Mouse (Mus musculus): ENCODE data around the gene Apopt1.
"Not testable (repeated sequence)": the region's sequence is repeated elsewhere in the genome, so short reads cannot be mapped to it uniquely, and the experiment has no call there.

The Apopt1 gene

DNA sequence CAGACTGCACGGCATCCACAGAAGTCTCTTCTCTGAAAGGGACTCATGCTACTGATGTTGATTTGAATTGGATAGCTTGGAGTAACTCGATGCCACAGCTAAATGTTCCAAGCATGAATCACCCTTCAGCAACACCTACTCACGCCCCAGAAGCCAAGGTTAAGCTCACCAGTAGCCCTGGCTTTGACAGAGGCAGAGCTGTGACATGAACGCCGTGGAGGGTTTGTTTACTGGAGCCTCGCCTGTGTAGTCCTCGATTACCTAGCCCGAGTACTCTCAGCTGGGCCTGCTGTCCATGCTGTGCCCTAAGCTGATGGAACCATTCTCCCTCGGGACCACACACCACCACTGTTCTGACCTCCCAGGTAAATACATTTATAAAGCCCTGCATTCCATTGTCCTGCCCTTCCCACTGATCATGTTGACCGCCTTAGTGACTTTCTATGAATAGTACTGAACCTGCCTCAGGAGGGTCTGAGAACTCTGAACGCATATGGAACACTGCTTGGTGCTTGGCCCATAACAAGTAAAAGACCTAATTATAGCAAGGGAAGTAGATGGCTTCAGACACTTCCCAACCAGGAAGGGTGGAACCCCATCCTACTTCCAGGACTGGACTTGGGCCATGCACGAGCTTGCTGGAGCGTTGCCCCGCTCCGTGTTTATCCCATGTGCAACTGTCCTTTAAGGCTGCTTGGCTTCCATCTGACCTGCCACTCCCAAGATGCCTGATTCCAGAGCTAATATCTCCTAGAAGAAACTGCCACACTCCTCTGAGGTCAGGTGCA is 7.7 kb upstream of the Apopt1 start:
- no peak for DNase-seq (ENCODE audit: low read depth, low spot score)

GRCm38 (mm10) chr12:111708181-111708580 is 4.9 kb upstream of the Apopt1 start:
- DNase-seq (ENCODE audit: low read depth, low spot score) = no peak

DNA sequence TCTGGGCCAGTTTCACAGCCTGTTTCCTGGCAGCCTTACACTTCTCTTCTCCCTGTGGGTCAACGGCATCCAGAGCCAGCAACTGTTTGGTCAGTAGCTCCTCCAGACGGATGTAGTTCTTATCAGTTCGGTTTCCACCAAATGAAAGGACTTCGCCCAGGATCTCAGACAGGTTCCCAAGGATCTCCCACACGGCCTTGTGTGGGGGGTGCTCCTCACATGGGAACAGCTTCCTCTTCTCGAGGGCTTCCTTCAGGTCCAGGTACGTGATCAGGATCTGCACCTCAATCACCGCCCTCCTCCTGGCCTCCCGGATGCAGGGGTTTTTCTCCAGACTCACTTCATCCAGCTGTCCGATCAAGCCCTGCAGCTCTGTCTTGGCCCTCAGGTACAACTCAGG is 3.0 kb upstream of the Apopt1 start:
- no peak for DNase-seq (ENCODE audit: low read depth, low spot score)

- no peak for DNase-seq (ENCODE audit: low read depth, low spot score)
These were observed 585 bp upstream of the Apopt1 start for GRCm38 (mm10) chr12:111712476-111712875.

DNA sequence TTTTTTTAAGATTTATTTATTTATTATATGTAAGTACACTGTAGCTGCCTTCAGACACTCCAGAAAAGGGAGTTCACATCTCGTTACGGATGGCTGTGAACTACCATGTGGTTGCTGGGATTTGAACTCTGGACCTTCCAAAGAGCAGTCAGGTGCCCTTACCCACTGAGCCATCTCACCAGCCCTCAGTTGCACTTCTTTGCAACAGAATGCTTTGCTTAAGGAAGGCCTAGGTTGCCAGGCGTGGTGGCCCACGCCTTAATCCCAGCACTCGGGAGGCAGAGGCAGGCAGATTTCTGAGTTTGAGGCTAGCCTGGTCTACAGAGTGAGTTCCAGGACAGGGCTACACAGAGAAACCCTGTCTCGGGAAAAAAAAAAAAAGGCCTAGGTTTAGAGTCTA is 819 bp downstream of the Apopt1 start:
- DNase-seq (ENCODE audit: low read depth, low spot score) = not testable (repeated sequence)

- DNase-seq (ENCODE audit: low read depth, low spot score) = no peak
These were observed 3.4 kb downstream of the Apopt1 start for GRCm38 (mm10) chr12:111716505-111716904.

DNA sequence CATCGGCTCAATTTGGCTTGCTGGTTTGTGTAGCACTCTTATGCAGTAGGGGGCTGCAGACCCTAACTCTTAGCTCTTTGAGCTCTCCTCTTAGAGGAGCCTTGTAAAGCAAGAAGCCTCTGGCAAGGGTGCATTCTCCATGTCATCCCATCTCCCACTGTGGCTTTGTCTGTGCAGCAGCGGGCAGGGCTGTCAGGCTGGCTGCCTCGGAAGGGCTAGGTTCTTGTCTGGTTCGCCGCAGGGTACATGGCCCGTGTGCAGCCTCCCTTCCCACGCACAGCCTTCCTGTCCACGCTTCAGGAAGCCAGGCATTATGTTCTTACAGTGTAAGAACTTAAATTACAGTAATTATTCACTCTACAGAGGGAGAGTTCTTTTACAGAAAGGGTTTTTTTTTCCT is 5.6 kb downstream of the Apopt1 start:
- DNase-seq (ENCODE audit: low read depth, low spot score) = no peak

DNA sequence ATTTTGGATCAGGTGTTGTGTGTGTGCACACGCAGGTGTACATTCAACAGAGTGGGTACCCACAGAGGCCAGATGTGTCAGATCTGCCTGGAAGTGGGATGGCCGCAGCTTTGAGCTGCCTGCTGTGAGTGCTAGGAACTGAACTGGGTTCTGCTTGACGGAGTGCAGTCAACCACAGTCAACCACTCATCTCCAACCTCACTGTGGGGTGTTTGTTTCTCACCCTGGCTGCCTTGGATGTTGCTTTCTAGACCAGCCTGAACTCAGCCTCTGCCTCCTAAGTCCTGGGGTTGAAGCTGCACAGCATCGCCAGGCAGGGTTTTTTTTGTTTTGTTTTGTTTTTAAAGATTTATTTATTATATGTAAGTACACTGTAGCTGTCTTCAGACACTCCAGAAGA is 7.2 kb downstream of the Apopt1 start:
- no peak for DNase-seq (ENCODE audit: low read depth, low spot score)

- DNase-seq (ENCODE audit: low read depth, low spot score) = no peak
These were observed 9.6 kb downstream of the Apopt1 start for GRCm38 (mm10) chr12:111722654-111723053.

- DNase-seq (ENCODE audit: low read depth, low spot score) = no peak
These were observed 11.7 kb downstream of the Apopt1 start for GRCm38 (mm10) chr12:111724638-111725337.

- peak; percentile 92 for DNase-seq (ENCODE audit: low read depth, low spot score)
These were observed 12.5 kb downstream of the Apopt1 start for GRCm38 (mm10) chr12:111725338-111726121.

GRCm38 (mm10) chr12:111726122-111726463 is 13.0 kb downstream of the Apopt1 start:
- peak; percentile 79 for DNase-seq (ENCODE audit: low read depth, low spot score)

- no peak for DNase-seq (ENCODE audit: low read depth, low spot score)
These were observed 14.9 kb downstream of the Apopt1 start for GRCm38 (mm10) chr12:111727956-111728355.

DNA sequence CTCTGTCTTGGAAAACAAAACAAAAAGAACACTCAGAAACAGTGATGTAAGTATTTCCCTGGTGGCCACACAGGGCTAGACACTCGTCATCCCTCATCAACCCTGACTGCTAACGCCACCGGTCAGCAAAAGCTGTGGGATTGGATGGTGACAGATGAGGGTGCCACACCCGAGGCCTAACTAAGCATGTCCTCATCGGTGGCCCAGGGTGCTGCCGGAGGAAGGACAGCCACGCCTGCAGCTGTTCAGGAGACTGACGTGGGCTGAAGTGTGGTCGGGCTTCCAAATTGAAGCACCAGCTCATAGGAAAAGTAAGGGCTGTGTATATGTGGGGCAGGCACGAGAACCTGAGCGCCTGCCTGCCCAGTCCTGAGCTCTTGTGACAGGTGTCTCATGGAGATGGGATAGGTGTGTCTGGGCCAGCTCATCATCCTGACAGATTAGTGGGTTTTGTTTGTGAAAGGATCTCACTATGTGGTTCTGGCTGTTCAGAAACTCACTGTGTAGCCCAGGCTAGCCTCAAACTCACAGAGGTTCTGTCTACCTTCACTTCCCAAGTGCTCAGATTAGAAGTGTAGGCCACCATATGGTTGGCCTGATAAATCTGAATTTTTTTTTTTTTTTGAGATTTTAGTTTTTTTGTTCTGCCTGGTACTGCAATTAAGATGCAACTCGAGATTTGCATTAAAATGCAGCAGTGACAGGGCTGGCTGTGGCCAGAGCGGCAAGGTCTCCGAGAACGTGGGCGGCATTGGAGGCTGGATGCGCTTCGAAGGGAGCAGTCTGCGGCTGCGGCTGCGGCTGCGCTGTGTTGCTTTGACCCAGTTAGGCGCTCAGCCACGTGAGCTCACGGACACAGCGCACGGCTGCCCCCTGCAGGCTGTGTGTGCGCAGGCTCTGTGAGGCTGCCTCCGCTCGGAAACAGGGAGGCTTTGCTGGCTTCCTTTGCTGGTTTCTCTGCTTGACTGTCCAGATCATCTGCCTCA is 19.1 kb downstream of the Apopt1 start:
- DNase-seq (ENCODE audit: low read depth, low spot score) = peak; percentile 82

- DNase-seq (ENCODE audit: low read depth, low spot score) = no peak
These were observed 19.9 kb downstream of the Apopt1 start for GRCm38 (mm10) chr12:111732921-111733320.

DNA sequence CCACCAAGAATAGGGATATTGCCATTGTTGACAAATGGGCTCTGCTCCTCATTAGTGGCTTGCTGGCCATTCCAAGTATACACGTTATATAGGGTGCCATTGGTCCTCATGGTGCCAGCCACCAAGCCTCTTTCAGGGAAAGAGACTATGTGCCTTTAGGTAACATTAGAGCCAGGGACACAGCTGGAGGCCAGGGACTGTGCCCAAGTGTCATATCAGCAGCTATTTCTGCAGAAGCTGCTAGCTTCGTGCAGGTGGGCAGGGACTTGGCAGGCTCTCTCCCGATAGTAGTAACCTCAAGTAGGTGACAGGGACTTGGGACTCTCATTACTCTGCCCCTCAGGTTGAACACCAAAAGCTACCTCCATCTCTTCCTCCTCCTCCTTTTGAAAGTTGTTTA is 21.9 kb downstream of the Apopt1 start:
- no peak for DNase-seq (ENCODE audit: low read depth, low spot score)

GRCm38 (mm10) chr12:111736676-111737075 is 23.6 kb downstream of the Apopt1 start:
- DNase-seq (ENCODE audit: low read depth, low spot score) = not testable (repeated sequence)

GRCm38 (mm10) chr12:111737370-111737769 is 24.3 kb downstream of the Apopt1 start:
- DNase-seq (ENCODE audit: low read depth, low spot score) = no peak

GRCm38 (mm10) chr12:111738754-111739153 is 25.7 kb downstream of the Apopt1 start:
- no peak for DNase-seq (ENCODE audit: low read depth, low spot score)

DNA sequence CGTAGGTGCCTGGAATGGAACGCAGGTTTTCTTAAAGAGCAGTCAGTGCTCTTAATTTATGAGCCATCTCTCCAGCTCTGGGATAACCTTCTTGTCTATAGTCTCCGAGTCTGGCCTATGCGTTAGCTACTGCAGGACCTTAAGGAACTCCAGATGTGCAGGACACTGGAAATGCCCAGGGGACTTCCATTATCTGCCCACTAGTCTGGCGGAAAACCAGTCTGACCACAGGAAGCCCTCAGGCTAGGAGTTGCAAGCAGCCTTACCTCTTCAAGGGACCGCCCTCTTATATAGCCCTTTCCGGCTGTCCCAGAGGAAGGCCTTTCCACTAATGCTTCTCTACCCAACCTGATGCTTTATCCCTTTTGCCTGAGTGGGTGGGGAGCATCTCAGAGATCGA is 28.3 kb downstream of the Apopt1 start:
- DNase-seq (ENCODE audit: low read depth, low spot score) = no peak

GRCm38 (mm10) chr12:111743419-111743818 is 30.4 kb downstream of the Apopt1 start:
- no peak for DNase-seq (ENCODE audit: low read depth, low spot score)
